Mouse (Mus musculus): ENCODE results near the gene Obox2.
"Not testable (repeated sequence)": the region's sequence is repeated elsewhere in the genome, so short reads cannot be mapped to it uniquely, and the experiment has no call there.

GRCm38 (mm10) chr7:15406816-15407215 is 18.3 kb downstream of the Obox2 start:
- TF ChIP-seq CTCF, POLR2A (IDR thresholded peaks at IDR 0.05; ENCODE audit: extremely low read depth, insufficient read depth, low read length): not testable (repeated sequence)

Measured in cortical plate, adult 2 months (tissue).